Mouse (Mus musculus): ENCODE data around the gene Sec31a. TPM values are rescaled to one million over a fixed set of nuclear protein-coding genes. Genes with fewer than 3 reads are reported as not detected.

Gene Sec31a
- polyA plus RNA-seq, 1 experiment from 2014 or later = 92.2 TPM

DNA sequence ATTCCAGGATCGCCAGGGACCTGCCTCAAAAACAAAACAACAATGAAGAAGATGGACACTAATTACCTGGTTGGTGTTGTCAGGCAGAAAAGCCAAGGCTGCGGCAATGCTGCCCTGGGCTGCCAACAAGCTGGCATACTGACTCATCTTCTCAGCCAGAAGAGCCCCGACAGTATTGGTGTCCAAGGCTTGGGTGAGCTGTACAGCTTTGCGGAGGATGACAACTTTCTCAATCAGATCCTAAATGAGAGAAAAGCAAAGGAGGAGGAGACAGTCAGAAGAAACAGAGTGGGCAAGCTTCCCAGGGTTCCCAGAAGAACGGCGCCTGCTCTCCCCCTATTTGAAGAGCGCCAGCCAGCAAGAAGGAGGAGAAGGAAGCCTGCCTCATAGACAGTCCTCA lies 34.9 kb downstream of the Sec31a start:
- Histone ChIP-seq H3K4me3 (ENCODE audit: low read depth, low read length) (no peak overlapping the region), H3K4me1 (ENCODE audit: control insufficient read depth, insufficient read depth, low read length) (no peaks in the 10 kb centered on the region), H3K27me3 (ENCODE audit: control insufficient read depth, insufficient read depth, low read length) (no peaks in the 10 kb centered on the region), H3K36me3 (ENCODE audit: control insufficient read depth, insufficient read depth, low read length) (peaks cover 15% of the 10 kb centered on the region; the same call in 1 of the 2 replicates), H3K4me2 (no peak overlapping the region), H3K9me3 (ENCODE audit: control insufficient read depth, low read length) (no peaks in the 10 kb centered on the region), H3K9ac (ENCODE audit: low read length) (no peak overlapping the region), H3K27ac (ENCODE audit: low read depth, low read length) (no peak overlapping the region)
- WGBS = 96% methylated on average over 7 of the region's 7 CpGs
- DNase-seq (ENCODE audit: low spot score, missing footprints) = no peak
- ATAC-seq (ENCODE audit: low FRiP score) = no peak

DNA sequence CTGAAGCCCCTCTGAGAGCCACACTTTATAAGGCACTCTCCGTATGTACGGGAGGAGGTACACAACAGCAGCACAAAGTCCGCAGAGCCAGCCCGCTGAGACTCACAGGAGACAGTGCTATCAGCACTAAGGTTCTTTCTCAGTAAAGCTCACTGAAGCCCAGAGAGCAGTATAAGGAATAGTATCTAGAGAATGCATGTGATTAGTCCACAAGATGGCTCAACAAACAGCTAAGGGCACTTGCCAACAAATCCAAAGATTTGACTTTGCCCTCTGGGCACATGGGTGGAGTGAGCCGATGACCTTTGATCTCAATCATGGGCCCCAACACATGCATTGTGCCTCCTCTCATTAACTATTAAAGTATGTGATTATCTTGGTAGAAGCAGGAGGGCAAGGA lies 35.8 kb downstream of the Sec31a start:
- Histone ChIP-seq H3K4me1 (ENCODE audit: control insufficient read depth, insufficient read depth, low read length) (no peaks in the 10 kb centered on the region), H3K9me3 (ENCODE audit: control insufficient read depth, low read length) (no peaks in the 10 kb centered on the region), H3K4me2 (no peak overlapping the region), H3K36me3 (ENCODE audit: control insufficient read depth, insufficient read depth, low read length) (peaks cover 15% of the 10 kb centered on the region; the same call in 1 of the 2 replicates), H3K27ac (ENCODE audit: low read depth, low read length) (no peak overlapping the region), H3K9ac (ENCODE audit: low read length) (no peak overlapping the region), H3K27me3 (ENCODE audit: control insufficient read depth, insufficient read depth, low read length) (no peaks in the 10 kb centered on the region), H3K4me3 (ENCODE audit: low read depth, low read length) (no peak overlapping the region)
- ATAC-seq (ENCODE audit: low FRiP score) (no peak), DNase-seq (ENCODE audit: low spot score, missing footprints) (no peak)
- 94% methylated on average over 5 of the region's 5 CpGs for WGBS

DNA sequence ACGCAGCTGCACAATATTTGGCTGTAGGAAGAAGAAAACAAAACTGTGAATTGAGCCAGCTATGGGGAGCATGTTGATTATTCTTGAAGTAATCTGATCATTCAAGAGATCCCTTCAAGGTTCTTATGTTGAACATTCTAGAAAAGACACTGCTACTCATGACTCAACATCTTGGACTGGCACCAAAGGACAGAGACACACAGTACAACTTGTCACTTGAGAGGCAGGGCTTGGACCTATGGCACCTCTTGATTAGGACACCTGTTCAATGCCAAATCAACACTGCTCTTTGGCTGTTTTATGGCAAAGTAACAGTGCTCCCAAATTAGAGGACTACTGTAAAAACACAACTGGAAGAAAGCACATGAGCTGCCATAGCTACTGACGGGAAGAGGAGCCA lies 37.1 kb downstream of the Sec31a start:
- peaks cover 17% of the 10 kb centered on the region for H3K36me3 ChIP-seq (ENCODE audit: control insufficient read depth, insufficient read depth, low read length)
- no peak overlapping the region for H3K4me3 ChIP-seq (ENCODE audit: low read depth, low read length)
- no peaks in the 10 kb centered on the region for H3K9me3 ChIP-seq (ENCODE audit: control insufficient read depth, low read length)

DNA sequence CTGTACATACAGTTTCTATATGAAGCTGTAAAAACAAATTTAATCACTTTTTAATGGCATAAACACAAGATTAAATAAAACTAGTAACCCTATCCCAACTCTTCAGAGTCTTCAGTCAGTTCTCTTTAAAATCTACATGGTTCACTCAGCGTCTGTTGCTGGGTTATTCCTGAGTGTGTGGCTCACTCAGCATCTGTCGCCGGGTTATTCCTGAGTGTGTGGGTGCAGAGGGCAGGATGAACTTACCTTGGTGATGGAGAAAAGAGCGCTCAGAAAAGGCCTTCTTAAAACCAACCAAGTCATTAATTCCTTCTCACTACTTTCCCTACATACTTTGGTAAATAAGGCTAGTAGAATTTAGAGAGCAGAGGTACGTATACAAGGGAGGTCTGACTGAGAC lies 37.8 kb downstream of the Sec31a start:
- H3K36me3 ChIP-seq (ENCODE audit: control insufficient read depth, insufficient read depth, low read length) = peaks cover 17% of the 10 kb centered on the region
- H3K9me3 ChIP-seq (ENCODE audit: control insufficient read depth, low read length) = no peaks in the 10 kb centered on the region
- 96% methylated on average over 5 of the region's 5 CpGs for WGBS
- H3K27ac ChIP-seq (ENCODE audit: low read depth, low read length) = no peak overlapping the region
- DNase-seq (ENCODE audit: low spot score, missing footprints) = no peak
- H3K9ac ChIP-seq (ENCODE audit: low read length) = no peak overlapping the region
- no peaks in the 10 kb centered on the region for H3K27me3 ChIP-seq (ENCODE audit: control insufficient read depth, insufficient read depth, low read length)
- no peak for ATAC-seq (ENCODE audit: low FRiP score)
- H3K4me1 ChIP-seq (ENCODE audit: control insufficient read depth, insufficient read depth, low read length) = no peaks in the 10 kb centered on the region
- no peak overlapping the region for H3K4me3 ChIP-seq (ENCODE audit: low read depth, low read length)
- H3K4me2 ChIP-seq = no peak overlapping the region

More for the DNA sequence above, 37.1 kb downstream of the Sec31a start:
- H3K4me1 ChIP-seq (ENCODE audit: control insufficient read depth, insufficient read depth, low read length) = no peaks in the 10 kb centered on the region
- H3K4me2 ChIP-seq = no peak overlapping the region
- 92% methylated on average over 2 of the region's 2 CpGs for WGBS
- ATAC-seq (ENCODE audit: low FRiP score) = no peak
- no peak overlapping the region for H3K27ac ChIP-seq (ENCODE audit: low read depth, low read length)
- DNase-seq (ENCODE audit: low spot score, missing footprints) = no peak
- no peaks in the 10 kb centered on the region for H3K27me3 ChIP-seq (ENCODE audit: control insufficient read depth, insufficient read depth, low read length)
- no peak overlapping the region for H3K9ac ChIP-seq (ENCODE audit: low read length)

DNA sequence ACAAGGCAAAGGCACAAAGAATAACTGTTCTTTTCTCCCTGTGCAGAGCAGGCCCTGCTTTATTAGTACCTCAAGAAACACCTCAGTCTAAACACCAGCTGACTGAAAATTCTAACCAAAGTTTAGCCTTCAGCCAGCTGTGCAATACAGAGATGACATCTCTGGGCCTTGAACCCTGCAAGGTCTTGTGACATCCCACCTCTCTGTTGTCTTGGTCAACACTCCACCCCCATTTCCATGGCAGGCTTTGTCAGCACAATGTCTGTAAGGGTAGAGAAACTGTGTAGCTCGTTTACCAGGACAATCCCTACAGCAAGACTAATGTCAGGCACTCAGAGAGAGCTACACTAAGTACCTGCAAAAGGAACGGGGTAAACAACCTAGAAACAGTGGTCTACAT lies 38.7 kb downstream of the Sec31a start:
- WGBS = 77% methylated on average over 2 of the region's 2 CpGs
- no peaks in the 10 kb centered on the region for H3K9me3 ChIP-seq (ENCODE audit: control insufficient read depth, low read length)
- peaks cover 17% of the 10 kb centered on the region for H3K36me3 ChIP-seq (ENCODE audit: control insufficient read depth, insufficient read depth, low read length)
- ATAC-seq (ENCODE audit: low FRiP score) (no peak), DNase-seq (ENCODE audit: low spot score, missing footprints) (no peak)
- no peaks in the 10 kb centered on the region for H3K27me3 ChIP-seq (ENCODE audit: control insufficient read depth, insufficient read depth, low read length)
- H3K27ac ChIP-seq (ENCODE audit: low read depth, low read length) = no peak overlapping the region
- no peak overlapping the region for H3K9ac ChIP-seq (ENCODE audit: low read length)
- no peak overlapping the region for H3K4me3 ChIP-seq (ENCODE audit: low read depth, low read length)
- no peaks in the 10 kb centered on the region for H3K4me1 ChIP-seq (ENCODE audit: control insufficient read depth, insufficient read depth, low read length)
- no peak overlapping the region for H3K4me2 ChIP-seq

DNA sequence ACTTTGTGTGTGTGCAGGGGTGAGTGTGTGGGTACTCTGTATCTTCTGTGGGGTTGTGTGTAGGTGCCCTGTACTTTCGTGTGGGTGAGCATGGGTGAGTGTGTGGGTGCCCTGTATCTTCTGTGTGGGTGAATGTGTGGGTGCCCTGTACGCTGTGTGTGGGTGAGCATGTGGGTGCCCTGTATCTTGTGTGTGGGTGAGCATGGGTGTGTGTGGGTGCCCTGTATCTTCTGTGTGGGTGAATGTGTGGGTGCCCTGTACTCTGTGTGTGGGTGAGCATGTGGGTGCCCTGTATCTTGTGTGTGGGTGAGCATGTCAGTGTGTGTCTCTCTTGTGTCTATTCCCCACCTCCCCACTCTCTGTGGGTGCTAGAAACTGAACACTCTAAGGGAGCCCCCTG lies 41.3 kb downstream of the Sec31a start:
- Histone ChIP-seq H3K27ac (ENCODE audit: low read depth, low read length) (no peak overlapping the region), H3K4me2 (no peak overlapping the region), H3K4me1 (ENCODE audit: control insufficient read depth, insufficient read depth, low read length) (no peaks in the 10 kb centered on the region), H3K36me3 (ENCODE audit: control insufficient read depth, insufficient read depth, low read length) (peaks cover 9% of the 10 kb centered on the region), H3K4me3 (ENCODE audit: low read depth, low read length) (no peak overlapping the region), H3K27me3 (ENCODE audit: control insufficient read depth, insufficient read depth, low read length) (no peaks in the 10 kb centered on the region), H3K9ac (ENCODE audit: low read length) (no peak overlapping the region), H3K9me3 (ENCODE audit: control insufficient read depth, low read length) (no peaks in the 10 kb centered on the region)
- ATAC-seq (ENCODE audit: low FRiP score) (no peak), DNase-seq (ENCODE audit: low spot score, missing footprints) (no peak)
- WGBS = 92% methylated on average over 2 of the region's 2 CpGs

DNA sequence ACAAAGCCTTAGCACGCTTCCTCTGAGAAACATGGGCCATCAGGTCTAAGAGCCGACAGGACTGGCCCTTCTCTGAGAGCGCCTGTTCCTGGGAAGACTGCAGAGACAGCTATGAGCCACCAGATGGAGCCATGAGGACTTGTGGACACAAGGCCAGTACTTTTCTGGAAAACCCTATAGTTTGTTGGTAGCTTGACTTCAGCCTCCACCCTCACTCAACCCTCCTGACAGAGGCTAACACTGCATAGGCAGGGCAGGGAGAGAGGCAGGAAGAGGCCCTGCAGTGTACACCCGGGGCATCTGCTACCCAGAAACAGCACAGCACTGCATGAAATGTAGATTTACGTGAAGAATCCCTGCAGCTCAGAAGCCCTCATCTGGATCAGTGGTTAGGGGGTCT lies 42.1 kb downstream of the Sec31a start:
- DNase-seq (ENCODE audit: low spot score, missing footprints) (peak; percentile 87), ATAC-seq (ENCODE audit: low FRiP score) (no peak)
- Histone ChIP-seq H3K4me1 (ENCODE audit: control insufficient read depth, insufficient read depth, low read length) (no peaks in the 10 kb centered on the region), H3K27me3 (ENCODE audit: control insufficient read depth, insufficient read depth, low read length) (no peaks in the 10 kb centered on the region), H3K36me3 (ENCODE audit: control insufficient read depth, insufficient read depth, low read length) (peaks cover 9% of the 10 kb centered on the region), H3K4me2 (no peak overlapping the region), H3K9me3 (ENCODE audit: control insufficient read depth, low read length) (no peaks in the 10 kb centered on the region), H3K4me3 (ENCODE audit: low read depth, low read length) (no peak overlapping the region), H3K9ac (ENCODE audit: low read length) (no peak overlapping the region), H3K27ac (ENCODE audit: low read depth, low read length) (no peak overlapping the region)
- 64% methylated on average over 5 of the region's 5 CpGs for WGBS

DNA sequence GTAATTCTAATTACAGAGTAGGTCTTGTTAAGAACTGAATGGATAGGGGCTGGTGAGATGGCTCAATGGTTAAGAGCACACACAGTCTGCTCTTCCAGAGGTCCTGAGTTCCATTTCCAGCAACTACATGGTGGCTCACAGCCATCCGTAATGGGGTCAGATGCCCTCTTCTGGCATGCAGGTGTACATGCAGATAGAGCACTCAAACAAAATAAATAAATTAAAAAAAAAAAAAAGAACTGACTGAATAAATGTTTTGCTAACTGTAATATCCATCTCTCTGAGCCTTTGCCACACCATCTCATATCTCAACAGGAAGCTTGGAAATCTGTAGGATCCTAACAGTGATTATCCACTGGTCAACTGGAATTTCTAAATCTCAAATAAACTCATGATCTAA lies 45.1 kb downstream of the Sec31a start:
- H3K27me3 ChIP-seq (ENCODE audit: control insufficient read depth, insufficient read depth, low read length) = no peaks in the 10 kb centered on the region
- DNase-seq (ENCODE audit: low spot score, missing footprints) (no peak), ATAC-seq (ENCODE audit: low FRiP score) (no peak)
- no peak overlapping the region for H3K9ac ChIP-seq (ENCODE audit: low read length)
- 69% methylated on average over 1 of the region's 1 CpGs for WGBS
- no peak overlapping the region for H3K4me3 ChIP-seq (ENCODE audit: low read depth, low read length)
- no peaks in the 10 kb centered on the region for H3K9me3 ChIP-seq (ENCODE audit: control insufficient read depth, low read length)
- H3K36me3 ChIP-seq (ENCODE audit: control insufficient read depth, insufficient read depth, low read length) = peaks cover 9% of the 10 kb centered on the region
- no peak overlapping the region for H3K4me2 ChIP-seq
- H3K4me1 ChIP-seq (ENCODE audit: control insufficient read depth, insufficient read depth, low read length) = no peaks in the 10 kb centered on the region
- H3K27ac ChIP-seq (ENCODE audit: low read depth, low read length) = no peak overlapping the region

DNA sequence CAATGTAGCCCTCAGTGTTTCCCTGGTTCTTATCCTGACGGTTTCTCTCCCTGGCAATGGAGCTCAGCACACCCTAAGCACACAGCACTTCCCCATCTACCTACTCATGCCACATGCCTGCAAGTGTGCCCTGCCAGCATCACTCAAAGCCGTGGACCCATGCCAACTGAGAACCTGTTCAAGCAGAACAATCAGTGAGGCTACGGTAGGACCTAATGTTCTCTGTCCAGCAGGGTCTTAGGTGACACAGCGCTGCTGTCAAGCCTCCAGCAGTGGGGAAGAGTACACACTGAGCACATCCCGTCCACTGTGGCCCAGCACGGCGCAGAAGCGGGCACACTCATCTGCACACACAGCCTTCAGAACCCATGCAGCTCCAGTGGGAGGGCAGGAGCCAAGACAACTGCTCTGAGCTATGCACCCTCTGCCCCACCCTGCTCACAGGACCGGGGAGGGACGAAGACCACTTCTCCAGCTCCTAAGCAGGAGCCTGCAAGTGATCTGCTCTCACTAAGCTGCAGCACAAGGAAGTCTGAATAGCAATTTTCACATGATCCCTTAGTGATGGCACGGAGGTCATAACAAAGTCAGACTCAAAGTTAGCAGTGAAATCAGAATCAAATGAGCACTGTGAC lies 46.1 kb downstream of the Sec31a start:
- no peaks in the 10 kb centered on the region for H3K27me3 ChIP-seq (ENCODE audit: control insufficient read depth, insufficient read depth, low read length)
- no peak overlapping the region for H3K4me2 ChIP-seq
- H3K9ac ChIP-seq (ENCODE audit: low read length) = no peak overlapping the region
- H3K36me3 ChIP-seq (ENCODE audit: control insufficient read depth, insufficient read depth, low read length) = peaks cover 10% of the 10 kb centered on the region
- no peak for ATAC-seq (ENCODE audit: low FRiP score)
- H3K9me3 ChIP-seq (ENCODE audit: control insufficient read depth, low read length) = no peaks in the 10 kb centered on the region
- DNase-seq (ENCODE audit: low spot score, missing footprints) = no peak
- H3K27ac ChIP-seq (ENCODE audit: low read depth, low read length) = no peak overlapping the region
- H3K4me3 ChIP-seq (ENCODE audit: low read depth, low read length) = no peak overlapping the region
- H3K4me1 ChIP-seq (ENCODE audit: control insufficient read depth, insufficient read depth, low read length) = no peaks in the 10 kb centered on the region
- WGBS = 90% methylated on average over 11 of the region's 11 CpGs

Data from midbrain, embryonic 11.5 days (tissue).